Mouse (Mus musculus) bone marrow, adult 2 months (tissue): ENCODE data around the gene Cacna1c. TPM values are rescaled to one million over a fixed set of nuclear protein-coding genes. Genes with fewer than 3 reads are reported as not detected.
A peak's percentile ranks its signal among the peaks of the same experiment; 100 is the strongest.

Experiments used
- H3K27ac ChIP-seq: fragments of 200-500 bp; 2 replicates; pipeline ENCODE4 v1.5.1; 2012; ENCODE audit warnings: low read depth, mild to moderate bottlenecking, control low read depth, inconsistent platforms, low read length; ENCODE audit not compliant: control insufficient read depth, poor library complexity, insufficient read depth
- H3K4me1 ChIP-seq: fragments of 200-500 bp; 2 replicates; pipeline ENCODE4 v1.6.1; 2011; ENCODE audit warnings: low read length; ENCODE audit not compliant: control insufficient read depth, insufficient read depth
- H3K4me3 ChIP-seq: fragments of 200-500 bp; replicated peaks from 2 replicates; pipeline ENCODE3; 2011; ENCODE audit warnings: mild to moderate bottlenecking, low read depth, low read length, control low read depth; ENCODE audit not compliant: control insufficient read depth
- CTCF ChIP-seq: fragments of 200-500 bp; IDR thresholded peaks from 2 replicates; pipeline ENCODE4 v1.5.1; 2011; ENCODE audit warnings: low read length, control low read depth; ENCODE audit not compliant: control insufficient read depth, insufficient read depth
- POLR2A ChIP-seq: fragments of 200-500 bp; IDR thresholded peaks from 2 replicates; pipeline ENCODE4 v1.6.1; 2011; ENCODE audit warnings: low read depth, mild to moderate bottlenecking, control low read depth, low read length, borderline replicate concordance; ENCODE audit not compliant: control insufficient read depth
- WGBS: fragments of 180-500 bp; shearing (Covaris S2); methylation state at CpG from one replicate; pipeline ENCODE4 v1.1.7; 2018; 5-methylcytosine and 5-hydroxymethylcytosine counted together
- polyA plus RNA-seq: library from polyadenylated mRNA; stranded (reverse); fragments of >200 nt; gene quantifications from 2 replicates; pipeline ENCODE4 v1.2.4, GENCODE M21; 2011; ENCODE audit warnings: low replicate concordance; ENCODE audit not compliant: missing spikeins, insufficient read depth, insufficient read length

The Cacna1c gene
- polyA plus RNA-seq, 1 experiment: 3.1 TPM

GRCm38 (mm10) chr6:119018256-119018655, 178.0 kb downstream of the Cacna1c start:
- no peak for TF ChIP-seq CTCF
- TF ChIP-seq POLR2A: no peak
- H3K4me3 ChIP-seq: no peak overlapping the region
- 87% methylated on average over 2 of the region's 2 CpGs for WGBS
- no peak overlapping the region for H3K27ac ChIP-seq
- no peaks in the 10 kb centered on the region for H3K4me1 ChIP-seq

DNA sequence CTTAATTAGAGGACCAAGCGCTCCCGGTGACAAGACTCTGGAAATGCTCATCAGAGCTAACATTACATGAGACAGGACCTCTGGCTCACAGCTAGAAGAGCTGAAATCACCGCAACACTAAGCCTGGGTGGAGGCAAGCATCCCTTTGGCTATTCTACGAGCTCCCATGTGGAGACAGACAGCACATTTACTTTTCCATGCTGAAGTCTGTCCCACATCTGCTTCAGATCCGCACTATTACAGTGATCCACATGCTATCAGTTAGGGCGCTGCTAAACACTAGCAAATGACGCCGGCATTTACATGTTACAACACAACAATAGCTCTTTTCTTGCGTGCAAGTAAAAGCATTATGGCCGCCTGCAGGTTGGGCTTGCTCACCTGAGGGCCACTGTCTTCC, 178.7 kb downstream of the Cacna1c start:
- Histone ChIP-seq H3K4me3 (no peak overlapping the region), H3K27ac (no peak overlapping the region), H3K4me1 (no peaks in the 10 kb centered on the region)
- 85% methylated on average over 10 of the region's 10 CpGs for WGBS
- TF ChIP-seq CTCF: no peak
- TF ChIP-seq POLR2A: no peak

- WGBS: 22% methylated on average over 2 of the region's 2 CpGs
- Histone ChIP-seq H3K4me1 (no peaks in the 10 kb centered on the region), H3K4me3 (no peak overlapping the region), H3K27ac (no peak overlapping the region)
- no peak for TF ChIP-seq CTCF
- no peak for TF ChIP-seq POLR2A
Observed at GRCm38 (mm10) chr6:119015346-119015745, 180.9 kb downstream of the Cacna1c start.

- Histone ChIP-seq H3K27ac (peak overlapping the region; percentile 50; the same call in 1 of the 2 replicates), H3K4me3 (peak overlapping the region; percentile 59), H3K4me1 (no peaks in the 10 kb centered on the region)
- TF ChIP-seq CTCF: no peak
- WGBS: 27% methylated on average over 13 of the region's 13 CpGs
Observed at GRCm38 (mm10) chr6:119013168-119014098, 182.8 kb downstream of the Cacna1c start.

DNA sequence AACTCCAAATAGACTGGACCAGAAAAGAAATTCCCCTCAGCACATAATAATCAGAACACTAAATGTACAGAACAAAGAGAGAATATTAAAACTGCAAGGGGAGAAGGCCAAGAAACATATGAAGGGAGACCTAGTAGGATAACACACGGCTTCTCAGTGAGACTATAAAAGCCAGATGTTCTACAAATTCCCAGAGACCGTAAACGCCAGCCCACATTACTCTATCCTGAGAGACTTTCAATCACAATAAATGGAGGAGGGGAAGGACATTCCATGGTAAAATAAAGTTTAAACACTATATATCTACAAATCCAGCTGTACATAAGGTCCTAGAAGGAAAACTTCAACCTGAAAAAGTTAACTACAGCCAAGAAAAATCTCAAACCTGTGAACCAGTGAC, 185.3 kb downstream of the Cacna1c start:
- Histone ChIP-seq H3K27ac (no peak overlapping the region), H3K4me3 (no peak overlapping the region), H3K4me1 (no peaks in the 10 kb centered on the region)
- 88% methylated on average over 3 of the region's 3 CpGs for WGBS
- TF ChIP-seq CTCF (no peak), POLR2A (no peak)

DNA sequence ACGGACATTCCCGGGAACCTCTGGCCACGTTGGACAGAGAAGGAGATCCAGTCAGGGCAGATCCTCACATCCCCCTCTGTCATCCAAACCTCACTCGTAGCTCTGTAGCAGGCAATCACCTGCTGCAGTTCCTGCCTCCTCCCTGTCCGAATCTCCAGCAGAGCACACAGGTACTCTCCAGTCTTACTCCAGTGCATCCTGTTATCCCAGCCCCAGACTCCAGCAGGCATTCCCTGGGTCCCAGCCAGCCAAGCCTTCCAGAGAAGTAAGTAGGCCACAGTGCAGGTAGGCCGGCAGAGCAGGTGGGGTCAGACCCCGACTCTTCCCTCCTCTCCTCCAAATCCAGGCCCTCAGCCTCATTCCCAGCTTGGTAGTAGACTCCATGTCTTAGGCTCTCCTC, 186.7 kb downstream of the Cacna1c start:
- 90% methylated on average over 7 of the region's 7 CpGs for WGBS
- H3K4me1 ChIP-seq: no peaks in the 10 kb centered on the region
- no peak overlapping the region for H3K27ac ChIP-seq
- no peak for TF ChIP-seq POLR2A
- TF ChIP-seq CTCF: no peak
- no peak overlapping the region for H3K4me3 ChIP-seq

DNA sequence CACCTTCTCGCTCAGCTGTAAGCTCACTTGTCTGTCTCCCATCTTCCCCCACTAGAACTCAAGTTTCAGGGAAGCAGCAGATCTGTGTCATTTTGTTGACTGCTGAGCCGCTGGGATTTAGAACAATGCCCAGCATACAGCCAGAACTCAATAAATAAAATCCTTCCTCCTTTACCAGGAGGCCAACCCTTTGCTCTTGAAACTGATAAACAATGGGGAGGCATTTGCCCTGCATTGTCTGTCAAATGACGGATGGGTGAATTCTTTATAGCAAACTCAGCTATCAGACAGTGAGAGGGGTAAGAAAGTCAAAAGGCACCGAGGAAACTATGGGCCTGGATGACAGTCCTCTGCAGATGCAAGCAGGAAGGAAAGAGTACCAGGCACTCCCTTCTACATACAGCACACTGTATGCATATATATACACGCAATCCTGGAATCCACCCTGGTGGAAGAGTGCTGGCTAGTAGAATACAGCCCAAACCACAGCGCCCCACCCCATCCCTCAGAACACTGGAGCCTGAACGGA, 187.5 kb downstream of the Cacna1c start:
- Histone ChIP-seq H3K4me3 (no peak overlapping the region), H3K27ac (no peak overlapping the region), H3K4me1 (no peaks in the 10 kb centered on the region)
- 77% methylated on average over 7 of the region's 7 CpGs for WGBS
- TF ChIP-seq CTCF (no peak), POLR2A (no peak)

- Histone ChIP-seq H3K4me1 (no peaks in the 10 kb centered on the region), H3K27ac (no peak overlapping the region), H3K4me3 (no peak overlapping the region)
- WGBS: 85% methylated on average over 5 of the region's 5 CpGs
- TF ChIP-seq POLR2A (no peak), CTCF (no peak)
Observed at GRCm38 (mm10) chr6:119004596-119004995, 191.6 kb downstream of the Cacna1c start.

DNA sequence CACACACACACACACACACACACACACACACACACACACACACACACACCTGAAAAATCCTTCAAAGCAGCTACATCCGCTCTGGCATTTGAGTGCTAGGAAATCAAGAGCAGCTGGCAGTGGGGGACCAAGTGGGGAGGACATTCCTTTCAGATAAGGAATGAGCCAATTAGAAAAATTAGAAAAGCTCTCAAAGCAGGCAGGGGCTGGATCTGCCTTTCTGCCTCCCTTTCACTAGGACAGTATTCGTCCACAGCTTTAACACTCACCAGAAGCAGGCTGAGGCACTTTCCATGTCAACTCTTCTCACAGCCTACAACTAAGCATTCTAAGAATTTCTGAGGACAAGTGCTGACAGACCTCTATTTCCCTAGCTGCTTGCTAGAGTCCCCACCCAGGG, 194.8 kb downstream of the Cacna1c start:
- Histone ChIP-seq H3K4me3 (no peak overlapping the region), H3K27ac (no peak overlapping the region), H3K4me1 (no peaks in the 10 kb centered on the region)
- WGBS: 87% methylated on average over 2 of the region's 2 CpGs
- no peak for TF ChIP-seq CTCF
- no peak for TF ChIP-seq POLR2A
